Mouse (Mus musculus) MEL (cell line): ENCODE measurements around the gene Gm20388.

Source experiments
- CHD2 ChIP-seq: IDR thresholded peaks from 2 replicates; pipeline ENCODE4 v1.6.1; 2011; ENCODE audit warnings: low read length, improper control_type of control experiment
- CTCF ChIP-seq, 3 experiments: IDR thresholded peaks in 2 of 3; conservative IDR thresholded peaks in 1 of 3; 2 replicates each; pipeline ENCODE4 v1.5.1; 2011 to 2012; ENCODE audit warnings: low read length in 3 of 3, low read depth in 2 of 3, mild to moderate bottlenecking in 2 of 3, improper control_type of control experiment in 1 of 3, inconsistent platforms in 1 of 3, mixed read lengths in 1 of 3, moderate library complexity in 1 of 3; ENCODE audit not compliant: control insufficient read depth in 1 of 3, insufficient read depth in 1 of 3, poor library complexity in 1 of 3, severe bottlenecking in 1 of 3
- EP300 ChIP-seq, 2 experiments: IDR thresholded peaks; 2 replicates each; pipeline ENCODE4 v1.6.1; 2011; ENCODE audit warnings: improper control_type of control experiment in 2 of 2, low read length in 2 of 2, low read depth in 1 of 2, mild to moderate bottlenecking in 1 of 2
- GATA1 ChIP-seq: IDR thresholded peaks from 2 replicates; pipeline ENCODE4 v1.6.1; 2011; ENCODE audit warnings: low read depth, low read length, improper control_type of control experiment
- MAX ChIP-seq: IDR thresholded peaks from 2 replicates; pipeline ENCODE4 v1.6.1; 2011; ENCODE audit warnings: low read length, improper control_type of control experiment
- MYB ChIP-seq: IDR thresholded peaks from 2 replicates; pipeline ENCODE4 v1.6.1; 2011; ENCODE audit warnings: mild to moderate bottlenecking, low read depth, low read length, improper control_type of control experiment
- SMC3 ChIP-seq: IDR thresholded peaks from 2 replicates; pipeline ENCODE4 v1.6.1; 2011; ENCODE audit warnings: low read depth, low read length, improper control_type of control experiment

- TF ChIP-seq GATA1: no peak
- no peak for TF ChIP-seq EP300 (IDR thresholded peaks at IDR 0.05; ENCODE audit: low read depth in 1 of 2, low read length in 2 of 2)
- no peak for TF ChIP-seq CHD2
- TF ChIP-seq CTCF (IDR thresholded peaks at IDR 0.05 in 2 of 3, conservative IDR thresholded peaks at IDR 0.05 in 1 of 3; ENCODE audit: control insufficient read depth in 1 of 3, insufficient read depth in 1 of 3, low read depth in 2 of 3, low read length in 3 of 3, poor library complexity in 1 of 3, severe bottlenecking in 1 of 3): no peak
- TF ChIP-seq MAX: no peak
- no peak for TF ChIP-seq SMC3
- no peak for TF ChIP-seq MYB
Observed at GRCm38 (mm10) chr8:120164026-120164425, 253.4 kb downstream of the Gm20388 start.
